Mouse (Mus musculus) lung, postnatal 36 days (tissue): ENCODE measurements around the gene S100a14.

Source experiments
- DNase-seq: peaks from one replicate; pipeline ENCODE4 v3.0.0; 2022; ENCODE audit warnings: mixed read lengths

The S100a14 gene

DNA sequence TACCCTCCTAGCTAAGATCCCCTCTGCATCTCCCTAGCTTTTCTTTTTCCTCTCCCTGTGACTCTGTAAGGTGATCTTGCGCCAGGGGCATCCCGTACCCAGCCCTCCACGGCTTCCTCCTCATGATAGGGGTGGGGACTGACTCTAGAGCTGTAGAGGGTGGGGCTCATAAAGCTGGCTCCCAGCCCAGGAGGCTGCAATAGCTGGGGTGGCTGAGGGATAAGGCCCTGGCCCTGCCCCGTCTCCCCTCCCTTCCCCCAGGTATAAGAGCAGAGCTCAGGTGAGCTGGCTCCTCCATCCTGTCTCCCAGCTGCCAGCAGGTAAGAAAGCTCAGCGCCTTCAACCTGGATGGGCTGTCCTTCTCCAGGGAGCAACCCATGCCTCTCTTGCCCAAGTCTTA, at the start of gene S100a14:
S100a14 (plus strand) TSS at position 277 of the 400 bp plus-strand sequence.
- DNase-seq = peak; percentile 83

DNA sequence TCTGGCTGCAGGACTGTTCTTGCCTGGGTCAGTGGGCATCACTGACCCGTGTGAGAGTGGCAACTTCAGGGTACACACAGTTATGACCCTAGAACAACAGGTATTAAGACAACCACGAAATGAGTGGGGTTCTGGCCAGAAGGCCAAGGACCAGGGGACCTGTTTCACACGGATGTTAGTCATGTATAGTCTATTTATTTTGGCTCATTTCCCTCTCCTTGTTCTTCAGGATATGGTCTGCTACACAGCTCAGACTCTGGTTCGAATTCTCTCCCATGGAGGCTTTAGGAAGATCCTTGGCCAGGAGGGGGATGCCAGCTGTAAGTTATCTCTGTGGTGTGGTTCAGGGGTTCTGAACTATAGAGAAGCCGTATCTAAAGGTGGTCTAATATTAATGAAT, 39.7 kb upstream of the S100a14 start:
- no peak for DNase-seq

DNA sequence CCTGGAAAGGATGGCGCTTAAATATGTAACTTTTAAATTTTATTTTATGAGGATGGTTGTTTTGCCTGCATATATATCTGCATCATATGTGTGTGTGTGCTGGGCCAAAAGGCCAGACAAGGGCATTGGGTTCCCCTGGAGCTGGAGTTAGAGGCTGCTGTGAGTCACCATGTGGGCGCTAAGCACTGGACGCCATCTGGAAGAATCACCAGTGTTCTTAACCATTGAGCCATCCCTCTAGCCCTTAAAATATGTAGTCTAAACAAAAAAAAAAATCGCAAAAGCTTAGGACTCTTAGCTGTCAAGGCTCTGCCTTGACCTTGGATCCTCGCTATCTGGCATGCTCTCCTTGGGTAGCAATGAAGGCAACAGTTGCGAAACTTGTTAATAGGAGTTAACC, 38.1 kb upstream of the S100a14 start:
- no peak for DNase-seq

DNA sequence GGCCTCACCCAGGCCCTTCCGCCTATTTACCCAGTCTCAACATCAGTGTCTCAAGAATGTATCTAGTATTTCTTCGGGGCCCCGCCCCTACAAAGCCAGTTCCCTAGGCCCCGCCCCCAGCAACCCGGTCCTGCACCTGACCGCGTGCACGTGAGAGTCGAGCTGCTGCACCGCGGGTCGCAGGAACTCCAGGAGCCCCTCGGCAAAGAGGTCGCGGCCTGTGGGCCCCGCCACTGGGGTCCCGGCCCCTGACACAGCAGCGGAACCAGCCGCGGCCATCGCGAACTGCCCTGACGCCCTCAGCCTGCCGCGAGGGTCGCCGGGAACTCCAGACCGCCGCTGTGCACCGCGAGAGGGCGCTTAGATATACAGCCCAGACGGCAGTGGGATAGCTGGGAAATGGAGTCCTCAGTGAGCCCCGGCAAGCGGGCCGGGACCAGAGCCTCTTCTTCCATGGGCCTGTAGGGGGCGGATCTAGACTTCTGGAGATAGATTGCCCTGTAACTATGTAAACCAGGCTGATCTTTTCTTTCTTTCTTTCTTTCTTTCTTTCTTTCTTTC, 35.9 kb upstream of the S100a14 start, which contains the start of gene Snapin:
Snapin (minus strand) TSS at position 338 of the 561 bp plus-strand sequence.
- peak; percentile 99 for DNase-seq

DNA sequence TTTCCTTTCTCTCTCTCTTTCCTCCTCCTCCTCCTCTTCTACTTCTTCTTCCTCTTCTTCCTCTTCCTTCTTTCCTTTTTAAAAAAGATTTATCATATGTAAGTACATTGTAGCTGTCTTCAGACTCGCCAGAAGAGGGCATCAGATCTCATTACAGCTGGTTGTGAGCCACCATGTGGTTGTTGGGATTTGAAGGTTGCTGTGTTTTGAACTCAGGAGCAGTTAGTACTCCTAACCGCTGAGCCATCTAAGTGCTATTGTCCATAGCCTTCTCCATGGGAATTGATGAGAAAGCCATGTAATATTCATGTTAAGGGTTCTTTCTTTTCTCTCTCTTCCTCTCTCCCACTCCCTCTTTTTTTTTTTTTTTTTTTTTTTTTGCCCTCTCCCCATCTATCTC, 35.3 kb upstream of the S100a14 start:
- peak; percentile 78 for DNase-seq

DNA sequence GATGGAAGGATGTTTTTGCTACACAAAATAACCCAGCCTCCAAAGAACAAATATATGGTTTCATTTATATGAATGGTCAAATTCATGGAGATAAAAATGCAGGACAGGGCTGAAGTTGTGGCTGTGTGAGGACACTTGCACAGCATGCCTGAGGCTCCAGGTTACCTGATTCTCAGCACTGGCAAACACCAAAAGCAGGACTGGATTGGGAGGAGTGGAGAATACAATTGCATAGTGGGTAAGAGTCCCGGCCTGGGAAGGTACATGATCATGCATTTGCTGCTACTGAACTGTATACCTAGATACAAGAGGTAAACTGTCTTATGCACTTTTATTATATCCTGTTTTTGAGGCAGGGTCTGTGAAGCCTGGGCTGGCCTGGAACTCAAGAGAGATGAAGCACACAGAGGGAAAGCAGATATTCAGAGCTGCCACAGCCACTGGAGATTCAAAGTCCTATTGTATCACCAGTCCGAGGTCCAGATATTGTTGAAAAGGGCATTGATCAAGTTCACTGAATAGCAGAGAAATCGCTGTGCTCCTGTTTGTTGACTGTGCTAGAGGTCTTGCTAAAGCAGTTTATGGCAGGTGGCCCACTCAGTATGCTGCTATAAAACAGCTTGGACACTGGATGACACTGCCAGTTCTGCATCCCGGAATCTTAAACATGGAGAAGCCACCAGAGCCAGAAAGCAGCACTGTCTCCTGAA, 32.7 kb upstream of the S100a14 start:
- DNase-seq = no peak

DNA sequence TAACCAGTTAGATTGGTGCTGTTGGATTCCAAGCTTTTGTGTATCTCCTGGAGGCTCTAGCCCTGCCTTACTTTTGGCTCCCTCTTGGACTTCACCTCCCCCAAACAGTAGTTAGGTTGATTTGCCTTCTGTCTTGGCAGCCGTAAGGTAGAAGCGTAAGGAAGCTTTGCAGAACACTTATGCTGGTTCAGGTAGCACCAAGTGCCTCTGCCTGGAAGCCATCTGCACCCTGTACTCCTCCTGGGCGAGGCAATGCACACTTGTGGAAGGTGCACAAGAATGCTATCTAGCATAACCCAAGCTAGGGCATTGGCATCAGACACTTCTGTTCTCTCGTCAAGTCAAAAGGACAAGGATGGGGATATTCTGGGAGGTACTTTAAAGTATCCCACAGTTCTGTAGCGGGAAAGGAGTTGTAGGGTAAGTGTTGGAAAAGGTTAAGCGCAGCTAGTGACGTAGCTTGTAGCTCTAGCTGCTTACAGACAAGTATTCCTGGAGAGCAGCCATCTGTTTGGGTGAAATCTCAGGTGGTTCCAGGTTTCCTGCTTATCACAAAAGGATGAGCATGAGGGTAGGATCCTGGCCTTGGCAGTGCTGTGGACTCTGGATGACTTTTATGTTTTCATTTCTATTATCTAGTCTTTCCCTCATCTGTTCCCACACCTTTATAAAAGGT, 30.7 kb upstream of the S100a14 start:
- no peak for DNase-seq

DNA sequence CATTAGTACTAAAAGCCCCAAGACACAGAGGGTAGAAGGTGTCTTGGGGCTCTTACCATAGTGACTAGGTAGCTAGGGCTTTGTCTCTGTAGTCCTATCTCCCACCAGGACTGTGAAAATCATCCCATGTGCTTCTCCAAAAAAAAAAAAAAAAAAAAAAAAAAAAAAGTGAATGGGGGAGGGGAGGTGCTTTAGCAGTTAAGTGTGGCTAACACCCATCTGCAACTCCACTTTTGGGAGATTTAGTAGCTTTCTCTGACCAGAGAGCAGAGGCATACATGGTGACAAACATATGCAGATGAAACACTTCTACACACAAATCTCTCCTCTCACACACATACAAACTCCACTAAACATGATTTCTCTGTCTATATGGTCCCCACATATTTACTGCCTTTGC, 29.1 kb upstream of the S100a14 start:
- no peak for DNase-seq

DNA sequence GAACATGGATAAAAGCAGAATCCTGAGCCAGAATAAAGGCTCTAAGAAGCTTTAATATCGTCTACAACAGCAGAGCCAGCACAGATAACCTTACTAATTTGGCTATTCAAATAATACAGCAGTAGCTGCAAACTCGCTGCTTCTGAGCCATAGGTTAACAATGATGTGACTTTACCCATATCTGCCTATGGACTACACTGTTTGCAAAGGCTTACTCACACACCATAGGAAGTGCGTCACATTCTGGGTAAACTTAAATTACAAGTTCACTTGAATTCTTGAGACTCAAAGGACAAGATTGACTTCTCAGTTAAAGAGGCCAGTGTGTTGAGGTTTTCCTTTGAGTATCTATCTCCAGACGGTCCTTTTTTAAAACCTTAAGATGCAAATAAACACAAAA, 23.2 kb upstream of the S100a14 start:
- DNase-seq = no peak

DNA sequence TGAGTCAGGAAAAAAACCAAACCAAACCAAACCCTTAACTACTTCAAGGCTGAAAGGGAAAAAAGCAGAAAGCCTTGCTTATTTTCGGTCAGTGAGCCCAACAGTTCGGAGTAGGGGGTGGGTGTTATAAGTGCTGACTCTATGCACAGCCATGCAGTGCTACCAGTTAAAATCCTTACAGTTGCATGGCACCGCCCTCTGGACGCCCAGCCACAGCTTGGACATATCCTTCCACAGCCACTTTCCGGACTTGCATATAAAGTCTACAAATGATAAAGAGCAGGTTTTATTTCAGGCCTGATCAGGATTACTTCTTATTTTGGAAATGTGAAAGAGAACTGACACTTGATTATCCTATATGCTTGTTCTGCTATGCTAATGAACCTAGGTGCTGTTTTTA, 21.4 kb upstream of the S100a14 start:
- DNase-seq = no peak

DNA sequence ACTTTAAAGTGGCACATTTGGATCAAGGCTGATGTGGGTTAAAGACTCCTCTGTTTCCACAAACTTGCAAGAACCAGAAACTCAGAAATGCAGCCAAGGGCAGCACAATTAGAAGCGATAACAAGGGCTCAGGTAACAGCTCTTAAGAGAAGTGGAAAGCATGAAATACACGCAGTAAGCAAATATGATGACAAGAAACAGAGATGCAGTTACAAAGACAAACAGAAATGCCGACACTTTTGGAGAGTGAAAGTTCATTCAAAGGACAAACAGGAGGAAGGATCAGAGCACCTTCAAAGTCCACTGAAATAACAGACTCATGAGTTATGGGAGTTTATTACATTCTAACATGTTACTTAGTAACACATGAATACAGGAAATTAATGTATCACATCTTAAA, 20.3 kb upstream of the S100a14 start:
- peak; percentile 55 for DNase-seq

DNA sequence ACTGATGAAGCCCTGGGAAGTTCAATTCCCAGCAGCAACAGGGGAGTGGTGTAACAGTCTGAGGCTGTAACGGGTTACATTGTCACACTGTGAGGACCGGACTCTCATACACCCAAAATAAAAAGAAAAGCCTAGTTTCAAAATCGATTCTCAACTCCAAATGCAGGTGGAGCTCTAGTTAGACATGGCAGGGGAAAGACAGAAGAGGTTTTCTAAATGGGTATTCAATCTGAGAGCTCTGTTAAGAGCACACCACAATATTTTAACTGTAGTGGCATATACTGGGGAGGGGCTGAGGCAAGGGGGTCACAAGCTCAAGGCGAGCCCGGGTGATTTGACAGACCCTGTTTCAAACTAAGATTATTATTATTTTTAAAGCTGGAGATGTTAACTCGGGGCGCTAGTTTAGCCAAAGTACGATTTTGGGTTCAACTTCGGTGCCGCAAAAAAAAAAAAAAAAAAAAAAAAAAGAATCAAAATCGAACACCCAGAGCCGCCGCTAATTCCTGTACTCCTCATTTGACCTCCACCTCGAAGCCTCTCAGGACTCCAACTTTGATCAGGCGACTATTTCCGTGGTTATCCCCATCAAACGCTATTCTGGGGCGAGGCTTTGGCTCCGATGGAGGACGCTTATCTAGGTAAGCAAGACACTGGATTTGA, 18.2 kb upstream of the S100a14 start:
- no peak for DNase-seq

DNA sequence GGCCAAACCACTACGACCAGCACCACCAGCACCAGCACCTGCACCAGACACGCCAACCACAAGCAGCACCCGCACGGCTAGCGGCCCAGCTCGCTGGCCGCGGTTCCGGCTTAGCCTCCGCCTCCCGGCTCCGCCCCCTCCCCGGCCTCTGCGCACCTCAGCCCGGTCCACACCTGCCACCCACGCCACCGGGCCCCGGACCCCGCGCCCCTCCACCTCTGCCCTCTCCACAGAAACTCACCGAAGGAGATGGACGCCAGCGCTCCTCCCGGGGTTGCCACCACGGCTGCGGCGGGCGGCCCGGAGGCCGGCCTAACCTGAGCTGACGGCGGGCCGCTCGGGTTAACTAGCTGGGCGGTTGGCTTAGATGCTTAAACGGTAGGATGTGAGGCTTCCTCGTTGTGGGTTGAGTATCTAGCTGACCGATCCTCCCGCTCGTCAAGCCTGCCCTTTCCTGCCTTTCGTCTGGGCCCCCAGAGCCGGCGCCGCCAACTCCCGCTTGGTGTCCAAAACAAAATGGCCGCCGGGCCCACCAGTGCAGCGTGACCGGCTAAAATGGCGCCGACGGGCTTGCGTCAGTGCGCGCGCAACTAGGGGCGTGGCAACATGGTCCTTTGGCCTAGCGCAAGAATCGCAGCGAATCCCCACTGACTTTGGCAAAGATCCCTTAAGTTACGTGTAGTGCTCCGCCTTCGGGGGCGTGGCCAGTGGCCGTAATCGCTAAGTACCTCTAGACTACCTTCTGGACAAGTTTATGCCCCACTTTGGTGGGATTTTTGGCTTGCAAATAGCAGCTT, 17.5 kb upstream of the S100a14 start, which contains the start of gene Chtop:
Chtop (minus strand) TSS at position 549 of the 797 bp plus-strand sequence.
- DNase-seq = peak; percentile 100

DNA sequence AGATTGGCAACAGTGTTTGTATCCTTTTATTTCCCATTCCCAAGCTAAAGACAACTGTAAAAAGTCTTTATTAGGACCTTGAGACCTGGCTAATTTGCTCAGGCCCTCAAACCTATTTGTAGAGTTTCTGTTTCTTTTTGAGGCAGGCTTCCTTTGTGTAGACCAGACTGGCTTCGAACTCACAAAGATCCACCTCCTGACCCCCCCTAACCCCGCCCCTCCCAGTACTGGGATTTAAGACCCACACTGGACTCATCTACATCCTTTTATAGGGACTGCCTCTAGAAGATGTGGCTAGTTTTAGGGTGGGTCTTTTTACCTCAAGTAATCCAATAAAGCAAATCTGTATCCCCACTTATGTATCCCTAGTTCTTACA, 16.9 kb upstream of the S100a14 start:
- no peak for DNase-seq

DNA sequence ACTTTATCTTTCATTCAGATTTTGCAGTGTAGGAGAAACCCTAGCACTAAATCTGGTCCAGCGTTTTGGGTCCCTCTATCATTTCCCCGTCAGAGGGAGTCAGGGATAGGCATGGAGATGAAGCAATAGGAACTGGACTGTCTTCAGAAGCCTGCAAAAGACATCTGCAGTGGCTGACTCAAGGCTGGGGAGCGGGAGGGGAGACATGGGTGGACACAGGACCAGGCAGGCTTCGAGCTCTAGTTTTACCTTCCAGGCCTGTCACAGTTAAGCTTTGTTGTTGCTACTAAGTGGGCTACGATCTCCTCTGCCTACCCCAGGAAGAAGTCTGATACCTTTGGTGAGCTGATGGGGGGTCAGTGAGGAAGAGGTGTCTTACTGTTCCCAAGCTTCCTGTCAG, 14.4 kb upstream of the S100a14 start:
- DNase-seq = no peak

DNA sequence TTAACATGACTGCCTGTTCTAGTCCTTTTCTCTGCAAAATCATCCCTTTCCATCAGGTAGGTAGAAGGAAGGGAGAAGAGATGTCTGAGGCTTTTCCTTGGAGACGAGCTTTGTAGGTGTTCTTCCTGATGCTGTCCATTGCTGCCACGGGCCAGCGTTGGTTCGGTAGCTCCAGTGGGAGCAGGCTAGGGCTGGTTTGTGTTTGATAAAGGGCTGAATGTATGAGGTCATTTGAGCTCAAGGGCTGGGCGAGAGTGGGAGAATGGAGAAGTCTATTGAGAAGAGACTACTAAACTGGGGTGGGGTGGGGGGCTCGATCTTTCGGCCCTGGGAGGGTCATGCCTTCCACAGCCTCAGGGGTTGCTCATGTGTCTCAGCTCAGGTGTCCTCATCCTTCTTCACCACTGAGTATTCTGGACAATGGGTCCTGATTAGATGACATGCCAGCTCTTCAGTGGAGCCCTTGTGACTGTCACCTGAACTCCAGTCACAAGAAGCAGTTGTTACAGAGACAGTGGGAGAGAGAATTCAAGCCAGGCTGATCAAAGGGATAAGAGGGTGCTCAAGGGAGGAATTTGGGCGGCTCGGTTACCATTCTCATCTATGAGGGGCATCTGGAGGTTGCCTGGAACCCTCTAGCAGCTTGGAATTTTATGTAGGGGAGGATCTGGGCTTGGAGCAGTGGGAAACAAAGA, 13.6 kb upstream of the S100a14 start:
- no peak for DNase-seq

DNA sequence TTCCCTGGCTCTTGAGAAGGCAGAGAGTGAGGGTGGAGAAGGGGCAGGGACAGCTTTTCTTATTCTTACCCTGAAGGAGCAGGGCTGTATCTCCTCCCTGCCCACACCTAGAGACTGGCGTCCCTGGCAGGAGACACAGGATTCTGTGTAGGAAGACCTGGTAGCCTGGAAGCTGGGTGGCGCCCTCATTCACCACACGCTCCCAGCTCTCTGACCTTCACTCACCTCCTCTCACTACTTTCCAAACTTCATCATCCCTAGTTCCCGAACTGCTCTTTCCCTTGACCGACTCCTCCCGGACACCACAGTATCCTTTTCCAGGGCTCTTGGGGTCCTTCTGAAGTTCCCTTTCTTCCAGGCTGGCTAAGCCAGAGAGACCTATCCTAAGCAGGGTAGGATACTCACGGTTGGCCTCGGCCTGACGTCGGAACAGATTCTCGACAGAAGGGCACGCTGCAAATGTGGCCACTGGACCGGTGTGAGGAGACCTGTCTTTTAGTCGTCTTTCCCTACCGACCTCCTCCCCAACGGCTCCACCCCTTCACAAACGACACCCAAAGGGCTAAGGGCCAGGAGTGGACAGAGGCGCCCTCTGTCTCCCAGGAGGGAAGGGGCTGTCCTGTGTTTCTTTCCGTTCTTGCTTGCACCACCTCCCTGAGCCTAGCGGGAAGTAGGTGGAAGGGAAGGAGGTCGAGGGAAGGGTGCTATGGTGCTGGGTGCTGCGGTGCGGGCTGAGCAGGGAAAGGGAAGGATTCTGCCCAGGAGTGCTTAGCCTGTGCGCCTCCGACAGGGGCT, 12.7 kb upstream of the S100a14 start, which contains the start of the genes S100a1 and S100a13:
S100a1 (minus strand) TSS at position 597 of the 795 bp plus-strand sequence.
S100a13 (plus strand) TSS at position 640 of the 795 bp plus-strand sequence.
- DNase-seq = peak; percentile 90

DNA sequence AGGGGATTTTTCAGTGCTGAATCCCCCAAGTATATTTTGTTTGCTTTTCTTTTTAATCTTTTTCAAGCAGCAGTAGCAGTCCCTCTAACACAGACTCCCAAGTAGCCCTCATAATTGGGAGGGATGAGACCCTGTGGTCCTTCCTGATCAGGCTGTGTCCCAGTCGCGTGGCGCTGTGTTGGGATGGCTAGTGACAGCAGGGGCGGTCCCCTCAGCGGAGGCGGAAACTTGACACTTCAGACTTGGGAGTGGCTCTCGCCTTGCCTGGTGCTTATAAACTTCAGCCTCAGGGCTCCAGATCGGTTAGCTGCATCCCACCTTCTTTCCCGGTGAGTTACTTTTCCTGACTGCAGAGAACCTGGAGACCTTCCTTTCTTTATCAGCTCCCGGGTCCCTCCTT, 12.0 kb upstream of the S100a14 start:
- peak; percentile 88 for DNase-seq

DNA sequence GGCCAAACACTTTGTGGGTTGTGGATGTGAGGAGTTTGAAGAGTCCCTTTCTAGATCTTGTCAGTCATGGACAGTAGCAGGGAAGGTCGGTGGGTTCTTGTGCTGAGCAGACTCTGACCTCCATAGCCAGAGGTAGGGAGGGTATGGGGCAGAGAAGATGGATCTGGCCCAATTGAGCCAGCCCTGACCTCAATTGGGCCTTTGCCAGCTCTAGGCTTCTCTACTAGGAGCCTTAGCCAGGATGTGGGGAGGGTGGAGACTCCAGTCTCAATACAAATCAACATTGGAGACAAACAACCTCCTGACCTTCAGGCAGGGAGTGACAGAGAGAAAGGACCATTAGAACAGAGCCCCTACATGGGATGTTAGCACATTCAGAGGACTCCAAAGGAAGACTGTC, 11.4 kb upstream of the S100a14 start:
- peak; percentile 85 for DNase-seq

DNA sequence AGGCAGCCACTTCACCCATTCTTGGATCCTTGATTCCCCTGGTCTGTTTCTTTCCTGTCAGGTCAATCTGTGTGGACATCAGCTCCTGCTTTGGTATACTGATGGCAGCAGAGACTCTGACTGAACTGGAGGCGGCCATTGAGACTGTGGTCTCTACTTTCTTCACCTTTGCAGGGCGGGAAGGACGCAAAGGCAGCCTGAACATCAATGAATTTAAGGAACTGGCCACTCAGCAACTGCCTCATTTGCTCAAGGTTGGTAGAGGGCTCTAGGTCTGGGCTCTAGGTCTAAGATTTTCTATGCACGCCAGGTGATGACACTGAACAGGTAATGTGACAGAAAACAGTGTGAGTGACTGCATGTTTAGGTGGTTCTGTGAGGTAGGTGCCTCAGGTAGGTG, 10.9 kb upstream of the S100a14 start:
- DNase-seq = no peak

DNA sequence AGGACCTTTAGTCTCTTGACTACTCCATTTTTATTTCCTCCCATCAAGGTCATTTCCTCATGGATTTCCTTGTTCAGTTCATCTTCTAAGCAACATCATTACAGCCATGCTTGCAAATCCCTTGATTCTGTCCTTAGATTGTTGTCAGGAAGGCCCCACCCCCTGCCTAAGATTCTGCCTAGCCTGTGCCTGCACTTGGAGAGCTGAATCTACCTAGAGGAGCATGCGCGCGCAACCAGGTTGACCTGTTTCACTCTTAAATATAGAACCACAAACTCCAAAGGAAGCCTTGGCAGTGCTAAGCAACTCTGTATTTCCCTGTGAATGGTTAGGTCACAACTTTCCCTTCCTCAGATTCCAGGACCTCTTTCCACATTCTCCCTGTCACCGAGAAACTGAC, 8.9 kb upstream of the S100a14 start:
- no peak for DNase-seq
